Mouse (Mus musculus): ENCODE measurements around the gene BC049352. TPM values are rescaled to one million over a fixed set of nuclear protein-coding genes. Genes with fewer than 3 reads are reported as not detected.
A peak's percentile ranks its signal among the peaks of the same experiment; 100 is the strongest.

BC049352 gene
- 0.14 and 0.38 TPM in 2 replicates for polyA plus RNA-seq (2015; fragmentation: Nextera tagmentation; extraction: Ambion mirVana)

GRCm38 (mm10) chr9:45181770-45182169 lies at the start of gene BC049352:
TSS of gene BC049352 (plus strand) at chr9:45182007.
- Histone ChIP-seq H3K27ac (ENCODE audit: low read length) (no peak within 1 kb of the TSS), H3K36me3 (ENCODE audit: control insufficient read depth, insufficient read depth) (no peaks in the 10 kb centered on the region), H3K4me3 (replicated peaks; ENCODE audit: low read length) (no peak within 1 kb of the TSS), H3K9ac (replicated peaks; ENCODE audit: low read depth, low read length) (no peak within 1 kb of the TSS), H3K27me3 (replicated peaks; ENCODE audit: control insufficient read depth, insufficient read depth, low read length) (no peaks in the 10 kb centered on the region), H3K9me3 (ENCODE audit: control insufficient read depth, low read length) (no peaks in the 10 kb centered on the region), H3K4me2 (ENCODE audit: low read length) (no peak within 1 kb of the TSS), H3K4me1 (replicated peaks; ENCODE audit: control insufficient read depth, insufficient read depth, low read length) (no peaks in the 10 kb centered on the region)
- WGBS, result 29% methylated on average over 2 of the region's 2 CpGs
- ATAC-seq, result no peak

DNA sequence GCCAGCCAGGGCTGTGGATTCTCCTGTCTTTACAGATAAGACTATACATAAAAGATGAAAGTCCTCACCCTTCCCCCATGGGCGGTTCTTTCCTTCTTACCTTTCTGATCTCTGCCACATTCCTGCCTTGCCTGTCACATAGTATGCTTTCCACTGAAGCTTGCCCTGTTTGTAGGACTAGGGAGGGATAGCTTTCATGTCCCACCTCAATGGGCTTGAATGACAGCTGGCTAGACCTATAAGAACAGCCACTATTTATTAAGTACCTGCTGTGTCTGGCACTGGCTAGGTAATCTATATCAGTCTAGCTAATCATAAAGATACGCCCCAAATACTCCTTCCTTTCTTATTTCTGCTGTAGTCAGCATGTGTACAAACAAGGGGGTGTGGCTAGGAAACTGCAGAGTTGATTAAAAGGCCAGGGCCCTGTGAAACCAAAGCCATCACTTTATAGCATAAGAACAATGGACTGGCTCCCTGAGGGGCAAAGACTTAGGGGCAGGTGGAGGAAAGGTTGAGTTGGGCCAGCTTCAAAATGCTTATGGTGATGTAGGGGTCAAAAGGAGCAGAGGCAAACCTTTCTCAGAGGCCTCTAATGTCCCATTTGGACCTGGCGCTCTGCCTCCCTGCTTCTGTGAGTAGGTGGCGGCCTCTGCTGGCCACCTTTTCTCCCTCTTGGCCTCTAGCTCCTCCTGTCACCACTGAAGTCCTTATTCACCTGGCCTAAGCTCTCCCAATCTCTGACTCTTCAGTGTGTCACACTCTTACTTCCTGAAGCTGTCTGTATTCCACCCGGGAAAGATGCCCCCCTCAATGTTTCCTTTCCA lies 48.1 kb upstream of the BC049352 start:
- 25% methylated on average over 5 of the region's 5 CpGs for WGBS
- H3K4me3 ChIP-seq (replicated peaks; ENCODE audit: low read length), result no peak overlapping the region
- ATAC-seq, result no peak
- no peak overlapping the region for H3K27ac ChIP-seq (ENCODE audit: low read length)
- peaks cover 9% of the 10 kb centered on the region for H3K4me1 ChIP-seq (replicated peaks; ENCODE audit: control insufficient read depth, insufficient read depth, low read length)
- H3K9me3 ChIP-seq (ENCODE audit: control insufficient read depth, low read length), result no peaks in the 10 kb centered on the region
- no peaks in the 10 kb centered on the region for H3K36me3 ChIP-seq (ENCODE audit: control insufficient read depth, insufficient read depth)
- H3K9ac ChIP-seq (replicated peaks; ENCODE audit: low read depth, low read length), result no peak overlapping the region
- H3K27me3 ChIP-seq (replicated peaks; ENCODE audit: control insufficient read depth, insufficient read depth, low read length), result peaks cover 44% of the 10 kb centered on the region
- H3K4me2 ChIP-seq (ENCODE audit: low read length), result no peak overlapping the region

DNA sequence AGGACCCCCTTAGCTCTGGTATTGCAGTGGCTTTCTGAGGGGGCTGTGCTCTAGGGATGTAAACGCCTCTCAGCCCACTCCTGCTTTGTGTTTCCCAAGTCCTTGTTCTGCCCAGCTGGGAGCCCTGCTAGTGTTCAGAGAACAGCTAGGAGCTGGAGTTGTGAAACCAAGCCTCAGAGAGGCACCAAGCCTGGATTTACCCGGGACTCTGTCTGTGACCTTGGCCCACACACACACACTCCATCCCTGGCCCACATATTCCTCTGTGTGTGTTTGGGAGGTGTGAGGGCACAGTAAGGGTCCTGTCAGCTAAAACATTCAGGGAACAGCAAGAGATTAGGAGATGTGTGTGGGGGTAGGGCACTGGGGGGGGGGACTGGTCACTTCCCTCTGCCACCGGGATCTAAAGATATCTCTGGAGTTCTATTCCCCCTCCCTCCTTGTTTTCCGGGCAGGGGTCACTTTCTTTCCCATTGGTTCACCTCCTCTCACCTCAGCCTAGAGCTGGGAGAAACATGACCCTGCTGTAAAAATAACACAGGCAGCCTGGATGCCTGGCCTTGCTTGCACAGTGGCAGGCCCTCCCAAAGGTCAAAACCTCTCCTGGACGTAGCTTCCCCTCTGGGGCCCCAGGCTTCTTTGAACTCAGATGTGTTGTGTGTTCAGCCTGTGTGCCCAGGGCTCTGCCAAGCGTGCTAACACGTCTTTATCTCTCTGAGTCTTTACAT lies 45.2 kb upstream of the BC049352 start:
- no peaks in the 10 kb centered on the region for H3K36me3 ChIP-seq (ENCODE audit: control insufficient read depth, insufficient read depth)
- no peak overlapping the region for H3K4me3 ChIP-seq (replicated peaks; ENCODE audit: low read length)
- H3K9ac ChIP-seq (replicated peaks; ENCODE audit: low read depth, low read length), result no peak overlapping the region
- ATAC-seq, result no peak
- H3K27me3 ChIP-seq (replicated peaks; ENCODE audit: control insufficient read depth, insufficient read depth, low read length), result peaks cover 67% of the 10 kb centered on the region
- peaks cover 15% of the 10 kb centered on the region for H3K4me1 ChIP-seq (replicated peaks; ENCODE audit: control insufficient read depth, insufficient read depth, low read length)
- 15% methylated on average over 7 of the region's 7 CpGs for WGBS
- H3K4me2 ChIP-seq (ENCODE audit: low read length), result no peak overlapping the region
- no peaks in the 10 kb centered on the region for H3K9me3 ChIP-seq (ENCODE audit: control insufficient read depth, low read length)
- H3K27ac ChIP-seq (ENCODE audit: low read length), result no peak overlapping the region

GRCm38 (mm10) chr9:45138191-45139032 lies 43.4 kb upstream of the BC049352 start, which contains the start of gene Scn4b:
TSS of gene Scn4b (plus strand) at chr9:45138395.
- under 1% methylated on average over 73 of the region's 76 CpGs for WGBS
- H3K4me2 ChIP-seq (ENCODE audit: low read length), result peak within 1 kb of the TSS; percentile 95

DNA sequence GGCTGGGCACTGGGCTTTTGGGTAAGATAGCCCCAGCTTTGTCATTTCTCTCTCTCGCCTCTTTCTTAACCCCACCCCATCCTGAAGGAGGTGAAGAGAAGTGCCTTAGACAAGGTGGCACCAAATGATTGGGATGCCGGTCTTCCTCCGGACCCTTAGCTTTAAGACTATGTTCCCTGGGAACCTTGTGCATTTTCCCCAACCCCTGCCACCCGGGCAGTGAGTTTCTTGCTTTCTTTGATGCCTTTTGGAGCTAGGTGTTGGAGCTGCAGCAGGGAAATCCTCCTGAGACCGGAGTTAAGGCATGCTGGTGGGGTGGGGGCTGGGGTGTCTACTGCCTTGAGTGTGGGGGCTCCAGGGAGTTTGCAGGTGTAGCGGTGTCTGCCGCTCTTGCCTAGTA lies 42.7 kb upstream of the BC049352 start:
- H3K9me3 ChIP-seq (ENCODE audit: control insufficient read depth, low read length), result no peaks in the 10 kb centered on the region
- peak overlapping the region; percentile 95 for H3K4me2 ChIP-seq (ENCODE audit: low read length)
- ATAC-seq, result no peak
- H3K9ac ChIP-seq (replicated peaks; ENCODE audit: low read depth, low read length), result peak overlapping the region; percentile 52
- H3K36me3 ChIP-seq (ENCODE audit: control insufficient read depth, insufficient read depth), result no peaks in the 10 kb centered on the region
- H3K4me3 ChIP-seq (replicated peaks; ENCODE audit: low read length), result peak overlapping the region; percentile 60
- peaks cover 87% of the 10 kb centered on the region for H3K27me3 ChIP-seq (replicated peaks; ENCODE audit: control insufficient read depth, insufficient read depth, low read length)
- WGBS, result 3% methylated on average over 7 of the region's 7 CpGs
- peaks cover 15% of the 10 kb centered on the region for H3K4me1 ChIP-seq (replicated peaks; ENCODE audit: control insufficient read depth, insufficient read depth, low read length)
- no peak overlapping the region for H3K27ac ChIP-seq (ENCODE audit: low read length)

More at GRCm38 (mm10) chr9:45138191-45139032, 43.4 kb upstream of the BC049352 start, which contains the start of gene Scn4b:
- H3K9me3 ChIP-seq (ENCODE audit: control insufficient read depth, low read length), result no peaks in the 10 kb centered on the region
- ATAC-seq, result peak; percentile 76
- no peaks in the 10 kb centered on the region for H3K36me3 ChIP-seq (ENCODE audit: control insufficient read depth, insufficient read depth)
- H3K4me3 ChIP-seq (replicated peaks; ENCODE audit: low read length), result peak within 1 kb of the TSS; percentile 60
- H3K27ac ChIP-seq (ENCODE audit: low read length), result no peak within 1 kb of the TSS
- peak within 1 kb of the TSS; percentile 52 for H3K9ac ChIP-seq (replicated peaks; ENCODE audit: low read depth, low read length)
- peaks cover 15% of the 10 kb centered on the region for H3K4me1 ChIP-seq (replicated peaks; ENCODE audit: control insufficient read depth, insufficient read depth, low read length)
- H3K27me3 ChIP-seq (replicated peaks; ENCODE audit: control insufficient read depth, insufficient read depth, low read length), result peaks cover 81% of the 10 kb centered on the region

DNA sequence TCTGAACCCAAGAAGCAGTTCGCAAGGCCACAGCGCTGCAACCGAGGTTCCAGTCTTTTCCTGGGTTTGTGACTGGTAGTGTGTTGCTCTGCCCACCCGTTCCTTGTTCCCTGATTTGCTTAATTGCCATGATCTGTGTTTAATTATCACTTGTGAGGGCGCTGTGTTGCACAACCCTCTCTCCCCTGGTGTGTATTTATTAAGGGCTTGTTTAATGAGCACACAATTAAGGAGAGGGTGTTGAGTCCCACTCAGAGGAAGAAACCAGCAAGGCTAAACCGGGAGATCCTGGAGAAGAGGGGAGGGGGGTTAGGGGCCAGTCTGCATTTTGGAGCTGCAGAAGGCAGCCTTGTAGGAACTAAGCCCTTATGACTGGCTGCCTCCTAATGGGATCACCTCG lies 40.9 kb upstream of the BC049352 start:
- Histone ChIP-seq H3K4me2 (ENCODE audit: low read length) (no peak overlapping the region), H3K9me3 (ENCODE audit: control insufficient read depth, low read length) (no peaks in the 10 kb centered on the region), H3K9ac (replicated peaks; ENCODE audit: low read depth, low read length) (no peak overlapping the region), H3K4me3 (replicated peaks; ENCODE audit: low read length) (no peak overlapping the region), H3K27ac (ENCODE audit: low read length) (no peak overlapping the region), H3K4me1 (replicated peaks; ENCODE audit: control insufficient read depth, insufficient read depth, low read length) (peaks cover 18% of the 10 kb centered on the region), H3K27me3 (replicated peaks; ENCODE audit: control insufficient read depth, insufficient read depth, low read length) (peaks cover 86% of the 10 kb centered on the region), H3K36me3 (ENCODE audit: control insufficient read depth, insufficient read depth) (no peaks in the 10 kb centered on the region)
- WGBS, result 10% methylated on average over 7 of the region's 7 CpGs
- no peak for ATAC-seq

GRCm38 (mm10) chr9:45142686-45143085 lies 39.1 kb upstream of the BC049352 start:
- ATAC-seq, result no peak
- no peak overlapping the region for H3K27ac ChIP-seq (ENCODE audit: low read length)
- no peaks in the 10 kb centered on the region for H3K9me3 ChIP-seq (ENCODE audit: control insufficient read depth, low read length)
- H3K4me1 ChIP-seq (replicated peaks; ENCODE audit: control insufficient read depth, insufficient read depth, low read length), result peaks cover 20% of the 10 kb centered on the region
- H3K27me3 ChIP-seq (replicated peaks; ENCODE audit: control insufficient read depth, insufficient read depth, low read length), result peaks cover 82% of the 10 kb centered on the region
- no peak overlapping the region for H3K4me2 ChIP-seq (ENCODE audit: low read length)
- H3K9ac ChIP-seq (replicated peaks; ENCODE audit: low read depth, low read length), result no peak overlapping the region
- H3K4me3 ChIP-seq (replicated peaks; ENCODE audit: low read length), result no peak overlapping the region
- no peaks in the 10 kb centered on the region for H3K36me3 ChIP-seq (ENCODE audit: control insufficient read depth, insufficient read depth)
- WGBS, result 63% methylated on average over 3 of the region's 3 CpGs

DNA sequence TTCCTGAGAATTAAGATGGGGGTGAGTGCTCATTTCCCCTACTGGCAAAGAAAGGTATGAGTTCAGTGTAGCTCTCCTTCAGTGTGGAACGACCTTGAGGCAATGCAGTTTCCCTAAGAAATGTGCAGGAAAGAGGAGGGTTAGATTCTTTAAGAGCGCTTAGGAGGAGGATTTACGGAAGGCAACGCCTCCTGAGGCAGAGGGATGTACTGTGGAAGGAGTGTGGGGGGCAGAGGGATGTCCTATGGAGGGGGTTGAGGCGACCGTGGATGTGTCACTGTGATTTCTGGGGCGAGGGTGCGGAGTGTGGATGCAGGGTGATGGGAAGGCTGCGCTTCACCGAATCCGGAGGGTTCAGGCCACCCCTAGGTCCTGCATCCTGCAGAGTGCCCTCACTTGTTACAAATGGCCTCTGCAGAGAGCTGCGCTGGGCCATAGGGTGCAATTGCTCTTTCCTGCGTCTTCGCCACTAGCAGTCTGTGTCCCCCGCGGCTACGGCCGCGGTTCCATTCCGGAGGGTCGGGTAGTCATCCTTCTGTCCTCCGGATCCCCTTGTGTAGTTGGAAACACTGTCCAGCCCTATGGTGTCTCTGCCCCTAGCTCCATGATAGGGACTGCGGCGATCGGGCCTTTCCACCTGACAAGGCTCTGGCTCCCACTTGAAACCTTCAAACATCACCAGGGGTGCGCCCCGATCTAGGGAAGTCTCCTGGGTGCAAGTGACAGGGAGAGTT lies 36.1 kb upstream of the BC049352 start:
- Histone ChIP-seq H3K4me3 (replicated peaks; ENCODE audit: low read length) (peak overlapping the region; percentile 37), H3K9ac (replicated peaks; ENCODE audit: low read depth, low read length) (peak overlapping the region; percentile 31), H3K27me3 (replicated peaks; ENCODE audit: control insufficient read depth, insufficient read depth, low read length) (peaks cover 59% of the 10 kb centered on the region), H3K4me1 (replicated peaks; ENCODE audit: control insufficient read depth, insufficient read depth, low read length) (peaks cover 5% of the 10 kb centered on the region), H3K9me3 (ENCODE audit: control insufficient read depth, low read length) (no peaks in the 10 kb centered on the region), H3K36me3 (ENCODE audit: control insufficient read depth, insufficient read depth) (no peaks in the 10 kb centered on the region), H3K27ac (ENCODE audit: low read length) (no peak overlapping the region), H3K4me2 (ENCODE audit: low read length) (peak overlapping the region; percentile 60)
- ATAC-seq, result peak; percentile 33; the same call in 1 of the 2 replicates
- WGBS, result 3% methylated on average over 27 of the region's 27 CpGs
